Mouse (Mus musculus): Measurements from ENCODE around the gene St3gal3. TPM values are rescaled to one million over a fixed set of nuclear protein-coding genes. Genes with fewer than 3 reads are reported as not detected.

Gene St3gal3
- total and polyA plus RNA-seq, 3 experiments, result 16.4 to 23.3 TPM; not detected in 1

- TF ChIP-seq ZNF384 (IDR thresholded peaks at IDR 0.05; ENCODE audit: low read depth, low read length), result no peak
- peak; percentile 84 to 92 for TF ChIP-seq EP300 (IDR thresholded peaks at IDR 0.05; ENCODE audit: low read depth in 1 of 2, low read length in 2 of 2)
- no peak for TF ChIP-seq NRF1 (IDR thresholded peaks at IDR 0.05; ENCODE audit: insufficient read depth, low read depth, low read length, poor library complexity, severe bottlenecking)
- peak in 1 of 2 experiments; percentile 41; a peak in 1 of 4 replicates for TF ChIP-seq POLR2A (IDR thresholded peaks at IDR 0.05; ENCODE audit: control insufficient read depth in 1 of 2, insufficient read depth in 1 of 2, low read depth in 1 of 2, low read length in 2 of 2, poor library complexity in 1 of 2)
- no peak for TF ChIP-seq NELFE (IDR thresholded peaks at IDR 0.05; ENCODE audit: low read depth, low read length)
- peak; percentile 53 for TF ChIP-seq RCOR1 (IDR thresholded peaks at IDR 0.05; ENCODE audit: low read depth, low read length)
- TF ChIP-seq ZC3H11A (IDR thresholded peaks at IDR 0.05; ENCODE audit: low read depth, low read length), result no peak
These were observed 25.1 kb downstream of the St3gal3 start (continued) for GRCm38 (mm10) chr4:118109649-118110048.

- peaks cover 0 to 25% of the 10 kb centered on the region in 2 experiments; a peak in 2 of 4 replicates for H3K36me3 ChIP-seq (ENCODE audit: control insufficient read depth in 1 of 2, insufficient read depth in 2 of 2, low read length in 2 of 2)
- no peak overlapping the region for H3K9ac ChIP-seq (ENCODE audit: control insufficient read depth, low read depth, low read length, poor library complexity, severe bottlenecking)
- no peak for DNase-seq (ENCODE audit: low read depth, low spot score)
These were observed 25.9 kb downstream of the St3gal3 start for GRCm38 (mm10) chr4:118108779-118109178.

GRCm38 (mm10) chr4:118105256-118106053, 29.3 kb downstream of the St3gal3 start:
- Histone ChIP-seq H3K36me3 (ENCODE audit: control insufficient read depth in 1 of 2, insufficient read depth in 2 of 2, low read length in 2 of 2) (peaks cover 0 to 34% of the 10 kb centered on the region in 2 experiments; a peak in 2 of 4 replicates), H3K79me2 (ENCODE audit: control insufficient read depth, insufficient read depth, low read length, poor library complexity) (peaks cover 2% of the 10 kb centered on the region), H3K27ac (ENCODE audit: control insufficient read depth, low read depth, low read length) (peak overlapping the region; percentile 93)

More at GRCm38 (mm10) chr4:118108779-118109178, 25.9 kb downstream of the St3gal3 start:
- Histone ChIP-seq H3K4me3 (ENCODE audit: control insufficient read depth in 1 of 2, insufficient read depth in 1 of 2, low read depth in 2 of 2, low read length in 2 of 2) (no peak overlapping the region), H3K27me3 (ENCODE audit: control insufficient read depth in 1 of 2, insufficient read depth in 2 of 2, low read length in 2 of 2) (no peaks in the 10 kb centered on the region), H3K4me1 (ENCODE audit: control insufficient read depth in 1 of 2, insufficient read depth in 2 of 2, low read length in 2 of 2) (peaks cover 17 to 42% of the 10 kb centered on the region in 2 experiments), H3K27ac (ENCODE audit: control insufficient read depth, low read depth, low read length) (no peak overlapping the region), H3K79me2 (ENCODE audit: control insufficient read depth, insufficient read depth, low read length, poor library complexity) (peaks cover 6% of the 10 kb centered on the region), H3K9me3 (replicated peaks; ENCODE audit: insufficient read depth, low read length) (no peaks in the 10 kb centered on the region)
- TF ChIP-seq ZKSCAN1 (IDR thresholded peaks at IDR 0.05; ENCODE audit: low read depth, low read length) (no peak), RAD21 (IDR thresholded peaks at IDR 0.05; ENCODE audit: low read depth, low read length) (no peak), GATA1 (IDR thresholded peaks at IDR 0.05; ENCODE audit: low read depth, low read length) (no peak), ZMIZ1 (IDR thresholded peaks at IDR 0.05; ENCODE audit: low read depth, low read length) (no peak), MAZ (IDR thresholded peaks at IDR 0.05; ENCODE audit: low read depth, low read length) (no peak), POLR2AphosphoS2 (IDR thresholded peaks at IDR 0.05; ENCODE audit: low read length) (no peak), SIN3A (IDR thresholded peaks at IDR 0.05; ENCODE audit: low read length) (no peak), ZC3H11A (IDR thresholded peaks at IDR 0.05; ENCODE audit: low read depth, low read length) (no peak), BHLHE40 (IDR thresholded peaks at IDR 0.05; ENCODE audit: borderline replicate concordance, low read depth, low read length) (no peak), NRF1 (IDR thresholded peaks at IDR 0.05; ENCODE audit: insufficient read depth, low read depth, low read length, poor library complexity, severe bottlenecking) (no peak), JUND (IDR thresholded peaks at IDR 0.05; ENCODE audit: low read depth, low read length) (no peak), UBTF (IDR thresholded peaks at IDR 0.05; ENCODE audit: borderline replicate concordance, insufficient read depth, low read depth, low read length) (no peak)

More at GRCm38 (mm10) chr4:118105256-118106053, 29.3 kb downstream of the St3gal3 start:
- Histone ChIP-seq H3K4me1 (ENCODE audit: control insufficient read depth in 1 of 2, insufficient read depth in 2 of 2, low read length in 2 of 2) (peaks cover 26 to 41% of the 10 kb centered on the region in 2 experiments), H3K9me3 (replicated peaks; ENCODE audit: insufficient read depth, low read length) (no peaks in the 10 kb centered on the region), H3K27me3 (ENCODE audit: control insufficient read depth in 1 of 2, insufficient read depth in 2 of 2, low read length in 2 of 2) (no peaks in the 10 kb centered on the region), H3K9ac (ENCODE audit: control insufficient read depth, low read depth, low read length, poor library complexity, severe bottlenecking) (peak overlapping the region; percentile 33; the same call in 1 of the 2 replicates), H3K4me3 (ENCODE audit: control insufficient read depth in 1 of 2, insufficient read depth in 1 of 2, low read depth in 2 of 2, low read length in 2 of 2) (peak overlapping the region in 1 of 2 experiments; percentile 17; a peak in 1 of 4 replicates)
- TF ChIP-seq ETS1 (IDR thresholded peaks at IDR 0.05; ENCODE audit: low read depth, low read length) (peak; percentile 82), ZKSCAN1 (IDR thresholded peaks at IDR 0.05; ENCODE audit: low read depth, low read length) (no peak), EP300 (IDR thresholded peaks at IDR 0.05; ENCODE audit: low read depth in 1 of 2, low read length in 2 of 2) (peak; percentile 72 to 76), MXI1 (IDR thresholded peaks at IDR 0.05; ENCODE audit: low read depth, low read length) (peak; percentile 58; the same call in 1 of the 2 replicates), MAX (IDR thresholded peaks at IDR 0.05; ENCODE audit: low read length) (no peak), JUND (IDR thresholded peaks at IDR 0.05; ENCODE audit: low read depth, low read length) (0 out of 2 replicates have a peak, but pooled peaks have one; percentile 24), RCOR1 (IDR thresholded peaks at IDR 0.05; ENCODE audit: low read depth, low read length) (peak; percentile 66), POLR2AphosphoS2 (IDR thresholded peaks at IDR 0.05; ENCODE audit: low read length) (peak; percentile 33; the same call in 1 of the 2 replicates), ZNF384 (IDR thresholded peaks at IDR 0.05; ENCODE audit: low read depth, low read length) (peak; percentile 67), GABPA (IDR thresholded peaks at IDR 0.05; ENCODE audit: low read depth, low read length) (no peak), BHLHE40 (IDR thresholded peaks at IDR 0.05; ENCODE audit: borderline replicate concordance, low read depth, low read length) (peak; percentile 7; the same call in 1 of the 2 replicates), HCFC1 (IDR thresholded peaks at IDR 0.05; ENCODE audit: low read depth, low read length) (peak; percentile 18; the same call in 1 of the 2 replicates), SIN3A (IDR thresholded peaks at IDR 0.05; ENCODE audit: low read length) (peak; percentile 68), CHD1 (IDR thresholded peaks at IDR 0.05; ENCODE audit: low read depth, low read length) (no peak), TCF12 (IDR thresholded peaks at IDR 0.05; ENCODE audit: low read depth, low read length) (peak; percentile 86), ELF1 (IDR thresholded peaks at IDR 0.05; ENCODE audit: low read depth, low read length) (no peak), TAL1 (IDR thresholded peaks at IDR 0.05; ENCODE audit: low read length) (peak; percentile 87), ZC3H11A (IDR thresholded peaks at IDR 0.05; ENCODE audit: low read depth, low read length) (no peak), GATA1 (IDR thresholded peaks at IDR 0.05; ENCODE audit: low read depth, low read length) (peak; percentile 89)
- DNase-seq (ENCODE audit: low read depth, low spot score), result peak; percentile 95
